Mouse (Mus musculus) myocyte (in vitro differentiated cells): ENCODE data around the gene Bahcc1. TPM values are rescaled to one million over a fixed set of nuclear protein-coding genes. Genes with fewer than 3 reads are reported as not detected.

ENCODE experiments used
- H3K27me3 ChIP-seq: one replicate; pipeline ENCODE4 v1.6.1; 2011; ENCODE audit not compliant: control insufficient read depth, insufficient read depth, insufficient read length
- H3K36me3 ChIP-seq: one replicate; pipeline ENCODE4 v1.6.1; 2011; ENCODE audit not compliant: control insufficient read depth, insufficient read depth
- H3K4me2 ChIP-seq: one replicate; pipeline ENCODE4 v1.6.1; 2011; ENCODE audit warnings: low read depth, control low read depth
- H3K4me3 ChIP-seq: one replicate; pipeline ENCODE4 v1.5.1; 2011; ENCODE audit warnings: mild to moderate bottlenecking, control low read depth, moderate library complexity
- H3K79me2 ChIP-seq: one replicate; pipeline ENCODE4 v1.6.1; 2011; ENCODE audit not compliant: control insufficient read depth, insufficient read depth
- H3ac ChIP-seq: one replicate; pipeline ENCODE4 v1.6.1; 2011; ENCODE audit not compliant: control insufficient read depth, insufficient read length
- CEBPB ChIP-seq: IDR thresholded peaks from 2 replicates; pipeline ENCODE4 v1.6.1; 2011; ENCODE audit warnings: mild to moderate bottlenecking, moderate library complexity; ENCODE audit not compliant: poor library complexity, insufficient read depth, severe bottlenecking
- E2F4 ChIP-seq: IDR thresholded peaks from one replicate; pipeline ENCODE4 v1.6.1; 2011; ENCODE audit warnings: mild to moderate bottlenecking, control low read depth, moderate library complexity; ENCODE audit not compliant: insufficient read depth
- MAX ChIP-seq: IDR thresholded peaks from one replicate; pipeline ENCODE4 v1.6.1; 2011; ENCODE audit warnings: low read depth, mild to moderate bottlenecking, control low read depth
- MYOD1 ChIP-seq, 3 experiments: IDR thresholded peaks; one replicate each; pipeline ENCODE4 v1.6.1; 2011; ENCODE audit warnings: control low read depth in 2 of 3, low read depth in 2 of 3, mild to moderate bottlenecking in 2 of 3, moderate library complexity in 1 of 3; ENCODE audit not compliant: insufficient read length in 2 of 3, control insufficient read depth in 1 of 3
- MYOG ChIP-seq, 3 experiments: IDR thresholded peaks; one replicate each; pipeline ENCODE4 v1.6.1; 2011; ENCODE audit warnings: control low read depth in 2 of 3, low read depth in 2 of 3, mild to moderate bottlenecking in 2 of 3; ENCODE audit not compliant: insufficient read length in 2 of 3, control insufficient read depth in 1 of 3, insufficient read depth in 1 of 3
- POLR2A ChIP-seq: IDR thresholded peaks from one replicate; pipeline ENCODE4 v1.6.1; 2011; ENCODE audit warnings: low read depth, mild to moderate bottlenecking, control low read depth, moderate library complexity; ENCODE audit not compliant: insufficient read length
- POLR2AphosphoS2 ChIP-seq: IDR thresholded peaks from one replicate; pipeline ENCODE4 v1.6.1; 2011; ENCODE audit warnings: low read depth, control low read depth; ENCODE audit not compliant: insufficient read length
- REST ChIP-seq: IDR thresholded peaks from one replicate; pipeline ENCODE4 v1.6.1; 2011; ENCODE audit warnings: mild to moderate bottlenecking, control low read depth, moderate library complexity; ENCODE audit not compliant: insufficient read depth, insufficient read length
- SRF ChIP-seq: IDR thresholded peaks from one replicate; pipeline ENCODE4 v1.6.1; 2011; ENCODE audit warnings: low read depth; ENCODE audit not compliant: control insufficient read depth, insufficient read length
- TCF12 ChIP-seq: IDR thresholded peaks from one replicate; pipeline ENCODE4 v1.6.1; 2011; ENCODE audit warnings: mild to moderate bottlenecking, control low read depth; ENCODE audit not compliant: poor library complexity, insufficient read depth, severe bottlenecking
- TCF3 ChIP-seq: IDR thresholded peaks from one replicate; pipeline ENCODE4 v1.6.1; 2011; ENCODE audit warnings: low read depth, control low read depth; ENCODE audit not compliant: insufficient read length
- USF1 ChIP-seq: IDR thresholded peaks from one replicate; pipeline ENCODE4 v1.6.1; 2011; ENCODE audit warnings: low read depth, mild to moderate bottlenecking, control low read depth, moderate library complexity
- polyA plus RNA-seq: library from polyadenylated mRNA; unstranded; fragments of >200 nt; fragmentation: generic; extraction: Trizol; gene quantifications from one replicate; pipeline ENCODE4 v1.2.1, GENCODE M21; 2012; ENCODE audit warnings: missing spikeins

The Bahcc1 gene
- polyA plus RNA-seq, 1 experiment = 6.3 TPM

DNA sequence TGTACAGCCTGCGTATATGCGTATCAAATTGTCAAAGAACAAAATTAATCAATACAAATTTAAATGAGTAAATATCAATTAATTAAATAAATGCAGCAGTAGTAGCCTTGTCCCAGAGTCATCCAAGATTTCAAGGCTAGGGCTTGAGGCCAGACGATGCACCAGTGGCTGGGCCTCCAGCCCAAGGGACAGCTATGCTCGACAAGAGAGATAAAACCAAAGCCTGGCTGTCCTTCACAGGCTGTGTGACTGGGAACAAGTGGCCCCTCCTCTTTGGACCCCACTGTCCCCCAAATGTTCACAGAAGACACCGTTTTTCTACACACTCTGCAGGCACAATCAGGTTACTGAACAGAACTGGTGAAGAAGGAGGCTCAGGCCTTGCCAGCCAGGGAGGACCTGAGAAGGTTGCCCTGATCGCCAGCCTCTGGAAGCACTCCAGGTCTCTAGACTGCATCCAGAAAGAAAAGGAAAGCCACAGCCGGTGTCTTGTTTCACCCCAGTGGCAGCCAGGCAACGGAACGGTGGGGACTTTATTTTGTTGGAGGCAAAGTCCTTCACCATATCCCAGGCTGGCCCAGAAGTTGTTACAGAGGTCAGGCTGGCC lies 12.7 kb upstream of the Bahcc1 start:
- H3K79me2 ChIP-seq = no peaks in the 10 kb centered on the region
- no peak for TF ChIP-seq USF1
- TF ChIP-seq MYOG (IDR thresholded peaks at IDR 0.05; ENCODE audit: control insufficient read depth in 1 of 3, insufficient read depth in 1 of 3, insufficient read length in 2 of 3, low read depth in 2 of 3) = no peak
- TF ChIP-seq POLR2AphosphoS2 = no peak
- TF ChIP-seq REST = no peak
- no peak for TF ChIP-seq TCF12
- no peak for TF ChIP-seq E2F4
- no peak for TF ChIP-seq MYOD1 (IDR thresholded peaks at IDR 0.05; ENCODE audit: control insufficient read depth in 1 of 3, insufficient read length in 2 of 3, low read depth in 2 of 3)
- TF ChIP-seq POLR2A = no peak
- no peak for TF ChIP-seq CEBPB
- no peak for TF ChIP-seq SRF
- no peak for TF ChIP-seq TCF3
- TF ChIP-seq MAX = no peak
- H3K4me2 ChIP-seq = peak overlapping the region; percentile 15
- no peak overlapping the region for H3ac ChIP-seq
- no peaks in the 10 kb centered on the region for H3K36me3 ChIP-seq
- H3K27me3 ChIP-seq = no peaks in the 10 kb centered on the region
- no peak overlapping the region for H3K4me3 ChIP-seq

DNA sequence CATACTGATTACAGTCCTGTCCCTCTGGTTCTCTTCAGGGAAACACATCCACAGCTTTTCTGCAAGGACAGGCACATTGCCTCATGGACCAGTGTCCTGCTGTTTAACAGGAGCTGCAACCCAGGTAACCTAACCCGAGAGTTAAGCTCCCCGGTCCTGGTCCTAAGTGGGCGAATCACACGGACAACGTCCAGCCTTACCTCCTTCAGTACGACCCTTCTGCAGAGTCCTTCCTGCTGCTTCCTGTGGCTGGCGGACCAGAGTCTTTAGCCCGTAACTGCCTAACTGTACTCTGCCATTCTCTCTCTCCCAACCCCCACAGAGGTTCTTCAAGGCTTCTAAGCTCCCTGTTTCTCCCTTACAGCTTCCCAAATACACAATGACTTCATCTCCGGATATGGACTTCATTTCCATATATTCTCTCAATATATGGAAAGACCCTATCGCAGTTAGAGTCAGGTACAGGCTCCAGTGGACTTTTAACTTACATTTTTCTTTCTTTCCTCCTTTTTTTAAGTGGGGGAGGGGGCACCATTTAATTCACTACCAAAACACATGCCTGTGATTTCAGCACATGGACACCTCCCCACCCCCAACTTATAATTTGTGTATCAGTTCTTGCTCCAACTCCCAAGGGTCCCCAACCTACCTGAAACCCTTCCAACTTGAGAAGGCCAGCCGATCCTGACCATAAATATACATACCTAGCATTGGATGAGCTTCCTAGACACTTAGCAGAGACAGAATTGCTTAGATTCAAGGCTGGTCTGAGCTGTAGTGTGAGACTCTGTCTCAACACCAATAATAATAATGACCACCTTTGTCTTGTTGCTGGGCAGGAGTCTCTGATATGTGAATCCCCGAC lies 11.6 kb upstream of the Bahcc1 start:
- H3K36me3 ChIP-seq = no peaks in the 10 kb centered on the region
- TF ChIP-seq TCF12 (no peak), MAX (no peak), REST (no peak), CEBPB (no peak), SRF (no peak), USF1 (no peak), MYOG (IDR thresholded peaks at IDR 0.05; ENCODE audit: control insufficient read depth in 1 of 3, insufficient read depth in 1 of 3, insufficient read length in 2 of 3, low read depth in 2 of 3) (no peak), TCF3 (no peak), POLR2AphosphoS2 (no peak), MYOD1 (IDR thresholded peaks at IDR 0.05; ENCODE audit: control insufficient read depth in 1 of 3, insufficient read length in 2 of 3, low read depth in 2 of 3) (no peak), POLR2A (no peak), E2F4 (no peak)
- H3ac ChIP-seq = no peak overlapping the region
- no peak overlapping the region for H3K4me2 ChIP-seq
- H3K4me3 ChIP-seq = no peak overlapping the region
- no peaks in the 10 kb centered on the region for H3K79me2 ChIP-seq
- H3K27me3 ChIP-seq = no peaks in the 10 kb centered on the region

DNA sequence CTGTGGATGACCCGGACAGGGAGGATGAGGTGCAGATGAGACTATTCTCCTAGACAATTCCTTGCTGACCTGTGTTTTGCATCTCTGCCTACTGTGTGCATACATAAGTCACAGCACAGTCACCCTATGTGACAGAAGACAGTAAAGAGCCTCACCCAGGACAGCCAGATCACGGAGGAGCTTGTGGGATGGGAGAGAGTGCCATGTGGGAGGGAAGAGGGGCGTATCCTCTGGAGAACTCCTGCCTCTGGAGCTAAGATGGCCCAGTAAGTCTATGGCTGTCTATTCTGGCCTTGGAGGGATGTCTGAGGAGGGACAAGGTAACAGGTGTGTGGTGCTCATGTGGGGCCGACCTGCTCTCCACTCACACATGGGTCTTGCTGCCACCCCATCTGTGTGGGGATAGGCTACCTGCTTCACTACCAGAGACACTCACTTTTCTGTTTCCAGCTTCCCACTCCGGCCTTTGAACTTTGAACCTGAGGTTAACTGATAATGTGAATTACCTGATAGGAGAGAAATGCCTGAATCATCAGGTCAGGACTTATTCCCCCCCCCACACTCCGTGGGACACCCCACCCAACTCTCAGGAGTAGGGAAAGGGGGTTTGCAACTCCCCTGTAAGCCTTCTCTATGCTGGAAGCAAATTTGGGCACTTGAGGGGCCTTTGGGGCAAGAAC lies 10.2 kb upstream of the Bahcc1 start:
- Histone ChIP-seq H3K4me2 (no peak overlapping the region), H3K4me3 (no peak overlapping the region), H3K79me2 (no peaks in the 10 kb centered on the region), H3K36me3 (no peaks in the 10 kb centered on the region), H3ac (no peak overlapping the region), H3K27me3 (no peaks in the 10 kb centered on the region)
- TF ChIP-seq MYOG (IDR thresholded peaks at IDR 0.05; ENCODE audit: control insufficient read depth in 1 of 3, insufficient read depth in 1 of 3, insufficient read length in 2 of 3, low read depth in 2 of 3) (no peak), TCF12 (no peak), E2F4 (no peak), SRF (no peak), POLR2A (no peak), CEBPB (no peak), MYOD1 (IDR thresholded peaks at IDR 0.05; ENCODE audit: control insufficient read depth in 1 of 3, insufficient read length in 2 of 3, low read depth in 2 of 3) (no peak)

DNA sequence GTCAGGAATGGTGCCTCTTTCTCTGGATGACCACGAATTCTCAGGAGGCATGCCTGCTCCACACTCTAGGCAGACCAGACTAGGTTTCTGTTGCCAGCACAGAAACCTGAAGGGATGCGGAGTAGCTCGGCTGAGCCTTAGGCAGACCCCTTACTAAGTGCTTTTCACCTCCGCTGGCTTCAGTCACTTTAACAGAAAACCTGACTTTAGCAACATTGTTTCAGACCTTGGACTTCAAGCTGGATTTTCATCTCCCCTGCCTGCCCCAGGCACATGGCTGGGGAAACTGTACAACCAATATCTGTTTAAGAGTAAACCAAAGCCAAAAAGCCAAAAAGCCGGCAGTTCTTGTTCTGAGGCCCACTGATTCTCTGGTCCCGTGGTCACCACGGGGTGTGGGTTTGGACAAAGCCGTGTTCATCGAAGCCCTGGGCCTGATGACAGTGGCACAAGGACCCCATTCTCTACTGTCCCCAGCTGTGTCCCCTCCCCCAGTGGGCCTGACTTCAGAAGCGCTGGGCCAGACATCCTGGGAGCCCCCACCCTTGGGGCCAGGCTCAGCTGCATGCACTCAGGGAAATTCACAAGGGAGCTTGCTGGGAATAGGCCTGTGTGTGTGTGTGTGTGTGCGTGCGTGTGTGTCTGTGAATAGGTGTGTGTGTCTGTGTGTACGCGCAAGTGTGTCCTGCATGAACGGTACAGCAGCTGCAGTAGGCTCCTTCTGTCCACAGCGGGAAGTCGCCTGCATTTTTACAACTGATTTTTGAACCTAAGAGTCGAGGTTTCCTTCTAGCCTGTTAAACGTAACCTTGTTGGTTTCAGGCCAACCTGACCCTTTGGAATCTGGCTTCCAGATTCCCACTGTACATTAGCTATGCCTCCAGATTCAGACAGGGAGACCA lies 8.9 kb upstream of the Bahcc1 start:
- Histone ChIP-seq H3K27me3 (no peaks in the 10 kb centered on the region), H3ac (no peak overlapping the region), H3K36me3 (no peaks in the 10 kb centered on the region), H3K79me2 (peaks cover 2% of the 10 kb centered on the region), H3K4me3 (no peak overlapping the region), H3K4me2 (no peak overlapping the region)
- no peak for TF ChIP-seq SRF
- no peak for TF ChIP-seq TCF3
- TF ChIP-seq POLR2AphosphoS2 = peak; percentile 84
- no peak for TF ChIP-seq POLR2A
- no peak for TF ChIP-seq MYOG (IDR thresholded peaks at IDR 0.05; ENCODE audit: control insufficient read depth in 1 of 3, insufficient read depth in 1 of 3, insufficient read length in 2 of 3, low read depth in 2 of 3)
- peak in 1 of 3 experiments; percentile 22 for TF ChIP-seq MYOD1 (IDR thresholded peaks at IDR 0.05; ENCODE audit: control insufficient read depth in 1 of 3, insufficient read length in 2 of 3, low read depth in 2 of 3)
